ENCODE assay signal across 8 mouse cellular contexts in the genomic region with DNA sequence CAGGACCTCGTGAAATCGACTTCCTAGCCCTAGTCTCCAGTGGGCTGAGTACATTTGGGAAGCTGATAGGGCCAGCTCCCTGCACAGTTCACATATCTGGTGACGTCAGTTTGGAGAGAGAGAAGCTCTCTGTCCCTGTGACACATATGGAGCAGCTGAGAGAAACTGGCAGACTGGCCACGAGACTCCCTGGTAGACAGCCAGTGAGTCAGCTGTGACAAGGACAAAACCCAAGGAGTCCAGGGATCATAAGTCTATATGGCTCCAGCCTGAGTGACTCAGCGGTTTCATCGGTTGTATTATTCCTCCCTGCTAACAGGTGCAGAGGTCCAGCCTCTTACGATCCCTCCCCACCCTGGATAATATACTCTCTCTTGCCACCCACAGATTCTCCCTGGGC. TPM values are rescaled to one million over a fixed set of nuclear protein-coding genes. Genes with fewer than 3 reads are reported as not detected.
DNase-seq lines count a peak whose midpoint lies in the region; ATAC-seq and TF ChIP-seq lines count a peak whose summit lies in the region.

No protein-coding gene starts in this region.

- 55% methylated on average over 7 of the region's 7 CpGs for WGBS in kidney, postnatal 0 days
- WGBS in large intestine, adult 2 months: 27% methylated on average over 7 of the region's 7 CpGs
- WGBS in neural tube, embryonic 15.5 days: 69% methylated on average over 7 of the region's 7 CpGs

- H3K9ac ChIP-seq in kidney, postnatal 0 days (ENCODE audit: low read depth, low read length): no peak overlapping the region
- no peak overlapping the region for H3K9ac ChIP-seq in neural tube, embryonic 15.5 days (replicated peaks)

- ATAC-seq in kidney, postnatal 0 days (replicated peaks; ENCODE audit: low FRiP score, low read depth): peak; percentile 60
- ATAC-seq in erythroblast, adult 5-6 weeks (replicated peaks; ENCODE audit: low FRiP score, poor library complexity, severe bottlenecking): peak; percentile 55
- ATAC-seq in neural tube, embryonic 15.5 days (ENCODE audit: low FRiP score): no peak

- H3K4me3 ChIP-seq in kidney, postnatal 0 days (replicated peaks; ENCODE audit: low read depth, low read length): no peak overlapping the region
- H3K4me3 ChIP-seq in neural tube, embryonic 15.5 days (replicated peaks): no peak overlapping the region

- no peak for TF ChIP-seq CTCF in kidney, postnatal 0 days (IDR thresholded peaks at IDR 0.05; ENCODE audit: low read depth)

- H3K4me2 ChIP-seq in kidney, postnatal 0 days (ENCODE audit: low read length): no peak overlapping the region
- no peak overlapping the region for H3K4me2 ChIP-seq in neural tube, embryonic 15.5 days

- no peaks in the 10 kb centered on the region for H3K27me3 ChIP-seq in kidney, postnatal 0 days (ENCODE audit: insufficient read depth, low read length)
- H3K27me3 ChIP-seq in neural tube, embryonic 15.5 days (replicated peaks): no peaks in the 10 kb centered on the region

- H3K27ac ChIP-seq in kidney, postnatal 0 days: no peak overlapping the region
- no peak overlapping the region for H3K27ac ChIP-seq in neural tube, embryonic 15.5 days (replicated peaks)

- no peaks in the 10 kb centered on the region for H3K36me3 ChIP-seq in kidney, postnatal 0 days (ENCODE audit: insufficient read depth, low read length)
- no peaks in the 10 kb centered on the region for H3K36me3 ChIP-seq in neural tube, embryonic 15.5 days

- no peaks in the 10 kb centered on the region for H3K4me1 ChIP-seq in kidney, postnatal 0 days (replicated peaks; ENCODE audit: insufficient read depth, low read length)
- no peaks in the 10 kb centered on the region for H3K4me1 ChIP-seq in neural tube, embryonic 15.5 days

- no peak for DNase-seq in kidney, postnatal 0 days (ENCODE audit: low spot score)
- no peak for DNase-seq in kidney, postnatal 14 days
- DNase-seq in MN1 (ENCODE audit: low spot score): peak; percentile 88
- peak; percentile 94 for DNase-seq in large intestine, adult 2 months (ENCODE audit: low read depth, low spot score)
- DNase-seq in ovary, postnatal 10 days (ENCODE audit: low spot score): no peak
- no peak for DNase-seq in neural tube, embryonic 10.5 days (ENCODE audit: extremely low spot score, low spot score)

- no peaks in the 10 kb centered on the region for H3K9me3 ChIP-seq in kidney, postnatal 0 days (replicated peaks; ENCODE audit: low read length)
- no peaks in the 10 kb centered on the region for H3K9me3 ChIP-seq in neural tube, embryonic 15.5 days (replicated peaks)

RNA-seq across cellular contexts. Expression of gene Cldn4, which starts 12.4 kb away (rescaled TPM):
- 55.7 and 59.1 TPM in 2 replicates for polyA plus RNA-seq in kidney, postnatal 0 days (2015; fragmentation: Nextera tagmentation; extraction: Ambion mirVana)
- not detected in 2 replicates for total RNA-seq in erythroblast, adult 5-6 weeks (2015; ENCODE audit: low replicate concordance)
- not detected in 2 replicates for total RNA-seq in erythroblast, adult 5-6 weeks (2017; ENCODE audit: low replicate concordance)
- 111 and 235 TPM in 2 replicates for polyA plus RNA-seq in large intestine, adult 2 months (2012; rRNA removed)
- 0.13 and 10.1 TPM in 2 replicates for polyA plus RNA-seq in neural tube, embryonic 15.5 days (2015; fragmentation: Nextera tagmentation; extraction: Ambion mirVana)

RNA-seq across cellular contexts. Expression of gene Cldn3, which starts 26.9 kb away (rescaled TPM):
- 72.4 and 72.9 TPM in 2 replicates for polyA plus RNA-seq in kidney, postnatal 0 days (2015; fragmentation: Nextera tagmentation; extraction: Ambion mirVana)
- not detected in 2 replicates for total RNA-seq in erythroblast, adult 5-6 weeks (2015; ENCODE audit: low replicate concordance)
- not detected in 2 replicates for total RNA-seq in erythroblast, adult 5-6 weeks (2017; ENCODE audit: low replicate concordance)
- 796 and 924 TPM in 2 replicates for polyA plus RNA-seq in large intestine, adult 2 months (2012; rRNA removed)
- polyA plus RNA-seq in neural tube, embryonic 15.5 days (2015; fragmentation: Nextera tagmentation; extraction: Ambion mirVana): 0.96 and 16.8 TPM in 2 replicates

RNA-seq across cellular contexts. Expression of gene Mettl27, which starts 26.9 kb away (rescaled TPM):
- 41.5 and 43.4 TPM in 2 replicates for polyA plus RNA-seq in kidney, postnatal 0 days (2015; fragmentation: Nextera tagmentation; extraction: Ambion mirVana)
- total RNA-seq in erythroblast, adult 5-6 weeks (2015; ENCODE audit: low replicate concordance): 70.4 and 120 TPM in 2 replicates
- 62.4 and 85.2 TPM in 2 replicates for total RNA-seq in erythroblast, adult 5-6 weeks (2017; ENCODE audit: low replicate concordance)
- 13.6 and 15.3 TPM in 2 replicates for polyA plus RNA-seq in large intestine, adult 2 months (2012; rRNA removed)
- 4.2 and 9.2 TPM in 2 replicates for polyA plus RNA-seq in neural tube, embryonic 15.5 days (2015; fragmentation: Nextera tagmentation; extraction: Ambion mirVana)

RNA-seq across cellular contexts. Expression of gene Cldn13, which starts 43.8 kb away (rescaled TPM):
- polyA plus RNA-seq in kidney, postnatal 0 days (2015; fragmentation: Nextera tagmentation; extraction: Ambion mirVana): 0.14 TPM in 1 of 2 replicates, not detected in the other
- total RNA-seq in erythroblast, adult 5-6 weeks (2015; ENCODE audit: low replicate concordance): 411 and 506 TPM in 2 replicates
- 369 and 379 TPM in 2 replicates for total RNA-seq in erythroblast, adult 5-6 weeks (2017; ENCODE audit: low replicate concordance)
- 0.27 and 0.77 TPM in 2 replicates for polyA plus RNA-seq in large intestine, adult 2 months (2012; rRNA removed)
- polyA plus RNA-seq in neural tube, embryonic 15.5 days (2015; fragmentation: Nextera tagmentation; extraction: Ambion mirVana): not detected in 2 replicates

RNA-seq across cellular contexts. Expression of gene Abhd11, which starts 49.8 kb away (rescaled TPM):
- polyA plus RNA-seq in kidney, postnatal 0 days (2015; fragmentation: Nextera tagmentation; extraction: Ambion mirVana): 93.7 and 94.5 TPM in 2 replicates
- total RNA-seq in erythroblast, adult 5-6 weeks (2015; ENCODE audit: low replicate concordance): 4.6 and 19.0 TPM in 2 replicates
- 11.6 and 17.5 TPM in 2 replicates for total RNA-seq in erythroblast, adult 5-6 weeks (2017; ENCODE audit: low replicate concordance)
- polyA plus RNA-seq in large intestine, adult 2 months (2012; rRNA removed): 159 and 170 TPM in 2 replicates
- 73.0 and 77.0 TPM in 2 replicates for polyA plus RNA-seq in neural tube, embryonic 15.5 days (2015; fragmentation: Nextera tagmentation; extraction: Ambion mirVana)

Comparison
In these comparisons a context has a peak if more than half of its experiments do, and no peak if none do; other contexts are left out.
1. DNase-seq: peak in MN1 (single experiment) and large intestine, adult 2 months (single experiment); none in kidney, postnatal 0 days (single experiment), kidney, postnatal 14 days (single experiment), ovary, postnatal 10 days (single experiment) and neural tube, embryonic 10.5 days (single experiment).